10 mouse cellular contexts compared by ENCODE assay signal in the genomic region with DNA sequence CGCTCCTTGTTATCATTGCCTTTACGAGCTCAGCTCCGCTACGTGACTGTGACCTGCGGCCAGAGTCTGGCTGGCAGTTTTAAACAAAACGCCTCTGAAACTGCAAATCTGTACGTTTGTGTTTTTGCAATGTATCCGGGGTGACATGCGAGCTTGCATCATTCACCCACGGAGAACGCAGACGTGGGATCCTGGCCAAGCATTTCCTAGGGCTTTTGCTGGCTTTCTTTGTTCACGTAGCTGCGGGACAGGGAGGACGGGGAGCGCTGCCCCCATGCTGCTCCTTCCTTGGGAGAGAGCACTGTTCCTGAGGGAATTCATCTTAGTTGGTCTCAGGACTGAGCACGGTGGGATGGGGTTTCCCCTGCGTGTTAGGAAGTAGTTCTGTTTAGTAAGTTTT. TPM values are rescaled to one million over a fixed set of nuclear protein-coding genes. Genes with fewer than 3 reads are reported as not detected.
A peak's percentile ranks its signal among the peaks of the same experiment; 100 is the strongest.
DNase-seq lines count a peak whose midpoint lies in the region; ATAC-seq lines count a peak whose summit lies in the region.
"Had no signal": no experiment of that assay in that cellular context is flagged by ENCODE, and none has a peak within 500 bp of the region (broad histone marks: within the 10 kb centered on the region; RNA-seq: fewer than 3 reads in every experiment).

No protein-coding gene starts in this region.

- peak overlapping the region; percentile 61 for H3K4me2 ChIP-seq in embryonic facial prominence, embryonic 15.5 days (replicated peaks)
- peak overlapping the region; percentile 89; the same call in 1 of the 2 replicates for H3K4me2 ChIP-seq in liver, embryonic 12.5 days

- ATAC-seq in embryonic facial prominence, embryonic 15.5 days (ENCODE audit: insufficient number of reproducible peaks, low FRiP score, low TSS enrichment, low read depth), result no peak
- ATAC-seq in liver, embryonic 12.5 days, result no peak
- ATAC-seq in CD4-positive, CD25-positive, alpha-beta regulatory T cell, adult 4 months, result no peak

- H3K4me1 ChIP-seq in embryonic facial prominence, embryonic 15.5 days, result peaks cover 78% of the 10 kb centered on the region
- peaks cover 80% of the 10 kb centered on the region for H3K4me1 ChIP-seq in liver, embryonic 12.5 days

- DNase-seq in heart, adult 11 months, result peak; percentile 94
- no peak for DNase-seq in heart, adult 18-20 months
- DNase-seq in 3134 (ENCODE audit: extremely low read depth, insufficient read length, low spot score), result peak; percentile 66
- no peak for DNase-seq in embryo, embryonic 11 days
- DNase-seq in left cerebral cortex, adult 18-20 months (ENCODE audit: low spot score in 2 of 2), result no peak
- DNase-seq: kidney, adult 11 months; right cerebral cortex, postnatal 14 days had no signal

- H3K9ac ChIP-seq in embryonic facial prominence, embryonic 15.5 days, result no peak overlapping the region
- no peak overlapping the region for H3K9ac ChIP-seq in liver, embryonic 12.5 days

- peak overlapping the region; percentile 55; the same call in 1 of the 2 replicates for H3K27ac ChIP-seq in embryonic facial prominence, embryonic 15.5 days (replicated peaks)
- H3K27ac ChIP-seq in liver, embryonic 12.5 days, result 0 out of 2 replicates have a peak overlapping the region, but pooled peaks have one; percentile 15

- H3K9me3 ChIP-seq in embryonic facial prominence, embryonic 15.5 days (replicated peaks), result no peaks in the 10 kb centered on the region
- no peaks in the 10 kb centered on the region; the same call in 1 of the 2 replicates for H3K9me3 ChIP-seq in liver, embryonic 12.5 days (replicated peaks)

- WGBS in embryonic facial prominence, embryonic 15.5 days, result 44% methylated on average over 18 of the region's 18 CpGs
- 76% methylated on average over 18 of the region's 18 CpGs for WGBS in liver, embryonic 12.5 days (ENCODE audit: insufficient replicate concordance)

- H3K27me3 ChIP-seq in embryonic facial prominence, embryonic 15.5 days, result no peaks in the 10 kb centered on the region
- no peaks in the 10 kb centered on the region for H3K27me3 ChIP-seq in liver, embryonic 12.5 days (replicated peaks)

- 0 out of 2 replicates have a peak, but pooled peaks cover 3% of the 10 kb centered on the region for H3K36me3 ChIP-seq in embryonic facial prominence, embryonic 15.5 days
- peaks cover 39% of the 10 kb centered on the region for H3K36me3 ChIP-seq in liver, embryonic 12.5 days

- peak overlapping the region; percentile 76 for H3K4me3 ChIP-seq in embryonic facial prominence, embryonic 15.5 days (replicated peaks)
- H3K4me3 ChIP-seq in liver, embryonic 12.5 days, result 0 out of 2 replicates have a peak overlapping the region, but pooled peaks have one; percentile 92

RNA-seq across cellular contexts. Expression of a gene that starts 2.4 kb away (rescaled TPM):
- 10 to 100 TPM; 86.8 to 98.2 TPM for total RNA-seq in heart, adult 18-20 months (2021)
- 61.4 and 69.3 TPM in 2 replicates for polyA plus RNA-seq in embryonic facial prominence, embryonic 15.5 days (2015; fragmentation: Nextera tagmentation; extraction: Ambion mirVana)
- polyA plus RNA-seq in liver, embryonic 12.5 days (2016; fragmentation: Nextera tagmentation; extraction: Ambion mirVana), result 26.9 and 27.5 TPM in 2 replicates
- total RNA-seq in left cerebral cortex, adult 18-20 months (2021), result 100 to 1,000 TPM; 203 to 219 TPM
- 10 to 100 TPM; 11.9 to 18.9 TPM for polyA plus RNA-seq in CD4-positive, CD25-positive, alpha-beta regulatory T cell, adult 4 months (2017; shearing (Covaris generic))

Comparison
In these comparisons a context has a peak if more than half of its experiments do, and no peak if none do; other contexts are left out.
1. DNase-seq: peak in heart, adult 11 months (single experiment) and 3134 (single experiment); none in heart, adult 18-20 months (0 of 2), embryo, embryonic 11 days (single experiment) and left cerebral cortex, adult 18-20 months (0 of 2).